Mouse (Mus musculus) intestine, embryonic 15.5 days (tissue): ENCODE measurements around the gene Ntf3. TPM values are rescaled to one million over a fixed set of nuclear protein-coding genes. Genes with fewer than 3 reads are reported as not detected.

Source experiments
- ATAC-seq: fragments of 200-750 bp; cut with Nextera tagmentation; 2 replicates; pipeline ENCODE4 v1.8.0; 2017; ENCODE audit warnings: moderate TSS enrichment, moderate library complexity
- H3K27ac ChIP-seq: fragments of 300-500 bp; sonication (generic); 2 replicates; pipeline ENCODE4 v1.5.1; 2015; ENCODE audit warnings: mild to moderate bottlenecking, inconsistent platforms
- H3K27me3 ChIP-seq: fragments of 300-500 bp; sonication (generic); replicated peaks from 2 replicates; pipeline ENCODE4 v1.6.1; 2015; ENCODE audit warnings: inconsistent platforms
- H3K36me3 ChIP-seq: fragments of 300-500 bp; sonication (generic); 2 replicates; pipeline ENCODE4 v1.6.1; 2015; ENCODE audit warnings: inconsistent platforms
- H3K4me1 ChIP-seq: fragments of 300-500 bp; sonication (generic); replicated peaks from 2 replicates; pipeline ENCODE4 v1.6.1; 2015; ENCODE audit warnings: inconsistent platforms
- H3K4me2 ChIP-seq: fragments of 300-500 bp; sonication (generic); replicated peaks from 2 replicates; pipeline ENCODE4 v1.6.1; 2015; ENCODE audit warnings: mild to moderate bottlenecking, inconsistent platforms
- H3K4me3 ChIP-seq: fragments of 300-500 bp; sonication (generic); replicated peaks from 2 replicates; pipeline ENCODE4 v1.5.1; 2015; ENCODE audit warnings: inconsistent platforms
- H3K9ac ChIP-seq: fragments of 300-500 bp; sonication (generic); 2 replicates; pipeline ENCODE4 v1.6.1; 2015; ENCODE audit warnings: inconsistent platforms
- H3K9me3 ChIP-seq: fragments of 300-500 bp; sonication (generic); 2 replicates; pipeline ENCODE4 v1.6.1; 2016; ENCODE audit warnings: inconsistent platforms
- WGBS: fragments of 180-500 bp; shearing (Covaris S2); methylation state at CpG from one replicate; pipeline ENCODE4 v1.1.7; 2015; 5-methylcytosine and 5-hydroxymethylcytosine counted together
- polyA plus RNA-seq: library from polyadenylated mRNA; unstranded; fragments of >200 nt; fragmentation: Nextera tagmentation; extraction: Ambion mirVana; gene quantifications from 2 replicates; pipeline ENCODE4 v1.2.1, GENCODE M21; 2015

The Ntf3 gene
- polyA plus RNA-seq, 1 experiment from 2014 or later = 7.8 TPM

DNA sequence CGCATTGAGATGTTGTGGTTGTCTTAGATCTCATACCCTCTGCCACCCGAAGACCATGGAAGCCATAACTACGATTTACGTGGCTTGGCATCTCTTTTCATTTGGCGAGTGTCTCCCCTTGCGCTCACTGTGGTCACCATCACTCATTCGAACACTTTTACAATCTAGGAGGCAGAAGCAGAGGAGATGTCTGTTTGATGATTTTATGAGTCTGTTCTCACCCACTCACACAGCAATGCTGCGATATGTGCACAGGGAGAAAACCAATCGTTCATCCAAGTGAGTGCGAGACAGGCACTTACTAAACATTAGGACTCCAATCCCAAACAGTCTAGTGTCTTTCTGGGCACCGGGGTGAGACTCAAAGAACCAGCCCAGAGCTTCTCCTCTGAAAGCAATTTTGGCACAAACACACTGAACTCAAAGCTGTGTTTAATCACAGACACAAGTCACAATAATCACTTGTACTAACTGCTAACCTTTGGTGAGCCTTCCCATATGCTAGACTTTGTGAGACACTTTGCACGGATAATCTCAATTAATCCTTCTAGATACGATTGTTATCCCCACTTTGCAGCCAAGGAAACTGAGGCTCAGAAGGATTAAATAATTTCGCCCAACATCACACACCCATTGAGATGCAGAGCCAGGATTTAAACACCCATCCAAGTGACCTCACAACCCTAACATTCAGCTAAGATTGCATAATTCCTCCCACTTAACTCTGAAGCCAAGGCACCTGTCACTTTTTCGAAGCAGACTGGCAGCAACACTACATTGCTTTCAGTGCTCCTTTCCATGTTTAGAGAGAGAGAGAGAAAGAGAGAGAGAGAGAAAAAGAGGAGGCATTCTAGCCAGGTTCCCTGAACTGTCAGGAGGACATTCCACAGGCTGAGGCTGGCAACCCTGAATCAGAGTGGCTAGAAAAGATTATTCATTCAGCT lies 55.5 kb downstream of the Ntf3 start:
- peaks cover 20% of the 10 kb centered on the region for H3K4me1 ChIP-seq
- H3K27ac ChIP-seq = no peak overlapping the region
- no peak overlapping the region for H3K4me2 ChIP-seq
- no peak for ATAC-seq
- WGBS = 65% methylated on average over 15 of the region's 15 CpGs
- no peak overlapping the region for H3K4me3 ChIP-seq
- H3K27me3 ChIP-seq = no peaks in the 10 kb centered on the region
- no peaks in the 10 kb centered on the region for H3K9me3 ChIP-seq
- H3K36me3 ChIP-seq = no peaks in the 10 kb centered on the region
- H3K9ac ChIP-seq = no peak overlapping the region

DNA sequence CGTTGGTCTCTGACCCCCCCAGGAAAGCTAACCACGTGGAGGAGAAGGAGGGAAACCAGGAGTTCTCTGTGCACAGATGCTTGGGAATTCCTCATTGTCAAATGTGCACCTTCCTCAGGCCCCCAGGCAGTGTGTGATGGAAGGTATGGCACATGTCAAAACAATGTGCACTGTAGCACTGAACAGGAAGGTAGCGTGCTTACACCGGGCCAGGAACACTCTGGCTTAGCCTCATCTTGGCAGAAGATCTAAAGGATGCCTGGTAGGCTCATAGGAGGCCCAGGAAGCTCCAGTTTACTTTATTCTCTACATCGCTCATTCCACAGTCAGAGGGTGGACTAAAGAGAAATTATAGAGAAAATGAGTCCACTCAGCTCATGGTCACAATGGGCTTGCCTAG lies 57.5 kb downstream of the Ntf3 start:
- Histone ChIP-seq H3K27ac (no peak overlapping the region), H3K36me3 (no peaks in the 10 kb centered on the region), H3K4me1 (peaks cover 4% of the 10 kb centered on the region; the same call in 1 of the 2 replicates), H3K4me3 (no peak overlapping the region), H3K9me3 (no peaks in the 10 kb centered on the region), H3K27me3 (no peaks in the 10 kb centered on the region), H3K9ac (no peak overlapping the region), H3K4me2 (no peak overlapping the region)
- WGBS = 50% methylated on average over 5 of the region's 5 CpGs
- peak; percentile 49; the same call in 1 of the 2 replicates for ATAC-seq

DNA sequence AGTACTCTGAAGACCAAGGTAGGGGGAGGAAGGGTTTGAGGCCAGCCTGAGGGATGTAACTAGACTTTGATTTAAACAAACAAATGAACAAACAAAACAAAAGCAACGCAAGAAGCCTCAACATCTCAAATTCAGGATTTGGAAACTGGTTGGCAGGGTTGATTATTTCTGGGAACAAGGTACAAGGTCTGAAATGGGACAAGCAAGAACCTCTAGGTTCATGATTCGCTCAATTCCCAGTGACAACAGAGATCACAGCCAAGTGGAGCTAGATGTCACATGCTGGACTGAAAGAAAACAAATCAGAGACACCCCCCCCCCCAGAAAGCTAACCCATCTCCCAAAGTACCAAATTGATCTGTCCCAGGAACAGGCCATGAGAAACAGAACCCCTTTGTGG lies 57.9 kb downstream of the Ntf3 start:
- 84% methylated on average over 2 of the region's 2 CpGs for WGBS

DNA sequence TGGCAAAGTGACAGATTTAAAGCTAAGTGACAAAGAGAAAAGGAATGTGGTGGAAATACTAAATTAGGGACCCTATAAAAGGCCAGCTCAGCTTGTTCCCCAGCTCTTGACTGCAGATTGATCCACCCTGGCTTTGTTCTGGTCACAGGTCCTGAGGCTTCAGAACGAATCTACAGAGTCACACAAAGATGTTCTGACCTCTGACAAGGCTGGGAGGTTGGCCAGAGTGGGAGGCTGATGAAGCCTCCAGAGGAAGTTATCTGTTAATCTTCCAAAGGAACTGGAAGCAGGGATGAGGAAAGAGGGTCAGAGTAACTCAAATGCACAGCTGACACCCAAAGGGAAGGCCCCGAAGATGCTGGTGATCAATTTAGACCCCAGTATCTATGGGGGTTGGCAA lies 59.3 kb downstream of the Ntf3 start:
- 59% methylated on average over 2 of the region's 2 CpGs for WGBS
- no peak for ATAC-seq
- no peaks in the 10 kb centered on the region for H3K9me3 ChIP-seq

More for the DNA sequence above, 57.9 kb downstream of the Ntf3 start:
- Histone ChIP-seq H3K36me3 (no peaks in the 10 kb centered on the region), H3K9ac (no peak overlapping the region), H3K27me3 (no peaks in the 10 kb centered on the region), H3K27ac (no peak overlapping the region), H3K9me3 (no peaks in the 10 kb centered on the region), H3K4me3 (no peak overlapping the region), H3K4me2 (no peak overlapping the region), H3K4me1 (0 out of 2 replicates have a peak, but pooled peaks cover 3% of the 10 kb centered on the region)
- ATAC-seq = no peak

DNA sequence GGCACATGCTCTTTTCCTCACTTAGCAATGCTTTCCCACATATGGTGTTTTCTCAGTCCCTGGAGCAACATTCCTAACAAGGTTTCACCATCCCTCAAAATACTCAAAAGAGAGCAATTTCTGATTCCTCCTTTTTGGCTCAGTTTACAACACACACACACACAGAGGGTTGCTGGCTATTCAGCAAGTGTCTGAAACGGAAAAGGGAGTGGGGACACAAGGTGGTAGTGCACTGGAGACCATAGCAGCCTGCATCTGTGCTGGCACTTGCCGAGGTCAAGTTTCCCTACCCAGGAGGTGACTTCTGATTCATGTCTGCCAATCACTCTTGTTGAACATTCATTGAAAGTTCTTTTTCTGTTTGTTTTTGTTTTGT lies 59.9 kb downstream of the Ntf3 start:
- no peak overlapping the region for H3K9ac ChIP-seq
- ATAC-seq = no peak

More for the DNA sequence above, 59.3 kb downstream of the Ntf3 start:
- no peak overlapping the region for H3K9ac ChIP-seq
- no peaks in the 10 kb centered on the region for H3K36me3 ChIP-seq
- H3K27me3 ChIP-seq = no peaks in the 10 kb centered on the region
- no peak overlapping the region for H3K4me2 ChIP-seq
- H3K4me1 ChIP-seq = 0 out of 2 replicates have a peak, but pooled peaks cover 3% of the 10 kb centered on the region
- no peak overlapping the region for H3K4me3 ChIP-seq
- H3K27ac ChIP-seq = no peak overlapping the region

DNA sequence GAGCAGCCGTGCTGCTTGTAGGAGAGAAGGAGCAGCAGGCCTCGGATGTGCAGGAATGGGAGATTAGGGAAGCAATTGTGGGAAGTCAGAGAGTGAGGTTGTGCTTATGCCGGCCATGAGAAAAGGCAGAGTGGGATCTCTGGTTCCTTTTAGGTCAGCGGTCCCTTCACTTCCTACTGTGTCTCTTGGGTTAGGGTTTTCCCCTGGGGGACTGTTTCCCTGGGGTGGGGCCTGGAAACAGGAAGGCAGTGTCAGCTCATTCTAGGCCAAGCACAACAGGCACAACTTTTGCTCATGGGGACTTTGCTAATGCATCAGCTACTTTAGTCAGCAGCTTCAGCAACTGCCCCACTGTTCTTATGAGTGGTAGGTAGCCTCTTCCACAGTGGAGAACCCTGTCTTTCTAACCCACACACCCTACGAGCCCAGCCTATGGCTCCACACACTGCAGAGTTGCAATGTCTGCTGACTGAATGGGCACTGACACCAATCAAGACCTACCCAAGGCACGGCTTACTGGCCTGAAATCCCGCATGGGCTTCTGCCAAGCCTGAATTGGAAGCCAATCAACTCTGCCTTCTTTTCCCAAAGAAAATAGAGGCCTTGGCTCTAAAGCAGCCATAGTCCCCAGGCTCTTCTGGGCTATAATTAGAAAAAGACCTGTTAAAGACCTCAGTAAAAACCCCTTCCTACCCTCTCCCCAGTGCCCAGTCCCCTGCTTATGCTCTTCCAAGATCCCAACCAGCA lies 60.5 kb downstream of the Ntf3 start:
- WGBS = 85% methylated on average over 7 of the region's 7 CpGs

More for the DNA sequence above, 59.9 kb downstream of the Ntf3 start:
- no peak overlapping the region for H3K27ac ChIP-seq
- H3K4me3 ChIP-seq = no peak overlapping the region
- no peak overlapping the region for H3K4me2 ChIP-seq
- no peaks in the 10 kb centered on the region for H3K27me3 ChIP-seq
- 78% methylated on average over 2 of the region's 2 CpGs for WGBS
- 0 out of 2 replicates have a peak, but pooled peaks cover 3% of the 10 kb centered on the region for H3K4me1 ChIP-seq
- H3K9me3 ChIP-seq = no peaks in the 10 kb centered on the region
- H3K36me3 ChIP-seq = no peaks in the 10 kb centered on the region

DNA sequence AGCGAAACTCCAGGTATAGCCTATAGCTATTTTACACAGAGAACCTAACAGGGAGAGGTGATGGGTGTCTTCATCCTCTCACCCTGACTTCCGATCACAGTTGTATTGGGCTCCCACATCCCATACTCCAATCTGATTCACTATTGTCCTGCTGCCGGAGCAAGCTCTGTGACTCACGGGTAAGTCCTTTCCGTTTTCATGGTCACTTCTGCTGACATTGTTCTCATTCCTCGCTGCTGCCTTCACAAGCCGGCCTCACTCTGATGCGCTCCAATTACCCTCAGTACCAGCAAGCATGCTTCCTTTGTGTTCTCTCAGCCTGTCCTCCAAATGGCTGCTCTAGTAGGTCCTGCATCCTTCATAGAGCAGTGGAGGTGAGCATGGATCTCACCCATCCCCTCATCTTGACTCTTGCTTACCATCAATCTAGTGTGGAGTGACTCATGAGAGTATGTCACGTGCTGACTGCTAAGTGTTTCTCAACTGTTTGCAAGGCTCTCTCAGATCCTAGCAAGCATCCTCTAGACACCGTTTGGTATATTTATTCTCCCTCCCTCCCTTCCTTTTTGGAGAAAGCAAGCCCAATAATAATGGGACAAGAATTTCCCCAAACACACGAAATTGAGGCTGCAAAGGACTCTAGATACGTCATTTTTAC lies 61.5 kb downstream of the Ntf3 start:
- Histone ChIP-seq H3K36me3 (no peaks in the 10 kb centered on the region), H3K4me2 (no peak overlapping the region), H3K4me1 (0 out of 2 replicates have a peak, but pooled peaks cover 3% of the 10 kb centered on the region), H3K9ac (no peak overlapping the region), H3K4me3 (no peak overlapping the region), H3K27me3 (no peaks in the 10 kb centered on the region), H3K9me3 (no peaks in the 10 kb centered on the region), H3K27ac (no peak overlapping the region)
- no peak for ATAC-seq
- WGBS = 79% methylated on average over 12 of the region's 12 CpGs

More for the DNA sequence above, 60.5 kb downstream of the Ntf3 start:
- H3K27ac ChIP-seq = no peak overlapping the region
- ATAC-seq = no peak
- no peaks in the 10 kb centered on the region for H3K36me3 ChIP-seq
- 0 out of 2 replicates have a peak, but pooled peaks cover 3% of the 10 kb centered on the region for H3K4me1 ChIP-seq
- H3K4me2 ChIP-seq = no peak overlapping the region
- no peak overlapping the region for H3K9ac ChIP-seq
- H3K27me3 ChIP-seq = no peaks in the 10 kb centered on the region
- H3K4me3 ChIP-seq = no peak overlapping the region
- no peaks in the 10 kb centered on the region for H3K9me3 ChIP-seq

DNA sequence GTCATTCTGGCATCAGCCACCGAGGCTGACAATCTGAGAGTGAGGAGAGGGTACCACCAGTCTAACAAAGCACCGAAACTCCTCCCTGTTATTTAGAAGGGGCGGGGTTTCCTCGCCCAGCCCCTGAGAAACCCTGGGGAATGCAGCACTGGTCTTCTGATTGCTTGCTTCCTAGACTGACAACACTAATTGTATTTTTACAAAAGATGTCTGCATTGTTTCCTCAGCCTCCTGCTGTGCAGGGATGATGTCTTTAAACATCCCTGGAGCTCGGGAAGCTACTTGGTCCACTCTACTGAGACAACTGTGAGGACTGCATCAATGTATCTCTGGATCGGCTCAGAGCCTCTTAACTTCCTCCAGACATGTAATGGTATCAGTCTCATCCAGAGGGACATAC lies 64.1 kb downstream of the Ntf3 start:
- H3K4me2 ChIP-seq = no peak overlapping the region
- H3K9ac ChIP-seq = no peak overlapping the region
- no peak for ATAC-seq
- H3K27ac ChIP-seq = no peak overlapping the region
- no peaks in the 10 kb centered on the region for H3K36me3 ChIP-seq
- H3K4me1 ChIP-seq = no peaks in the 10 kb centered on the region
- H3K4me3 ChIP-seq = no peak overlapping the region
- H3K27me3 ChIP-seq = no peaks in the 10 kb centered on the region
- no peaks in the 10 kb centered on the region for H3K9me3 ChIP-seq
- 78% methylated on average over 6 of the region's 6 CpGs for WGBS

DNA sequence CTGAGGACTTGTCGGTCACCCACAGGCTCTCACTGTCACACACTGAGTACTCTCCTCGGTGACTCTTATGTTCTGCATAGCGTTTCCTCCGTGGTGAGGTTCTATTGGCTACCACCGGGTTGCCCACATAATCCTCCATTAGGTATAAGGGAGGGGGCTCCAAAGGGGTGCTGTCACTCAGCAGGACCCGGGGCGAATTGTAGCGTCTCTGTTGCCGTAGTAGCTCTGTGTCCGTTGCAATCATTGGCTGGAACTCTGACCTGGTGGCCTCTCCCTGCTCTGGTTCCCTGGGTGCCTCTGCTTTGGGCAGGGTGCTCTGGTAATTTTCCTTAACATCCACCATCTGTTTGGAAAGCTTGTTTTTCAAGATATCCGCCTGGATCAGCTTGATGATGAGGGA lies 64.7 kb downstream of the Ntf3 start:
- 91% methylated on average over 11 of the region's 11 CpGs for WGBS
- H3K4me2 ChIP-seq = no peak overlapping the region
- no peak for ATAC-seq
- H3K4me3 ChIP-seq = no peak overlapping the region
- no peak overlapping the region for H3K27ac ChIP-seq
- H3K9ac ChIP-seq = no peak overlapping the region
- no peaks in the 10 kb centered on the region for H3K36me3 ChIP-seq
- no peaks in the 10 kb centered on the region for H3K27me3 ChIP-seq
- no peaks in the 10 kb centered on the region for H3K9me3 ChIP-seq
- H3K4me1 ChIP-seq = no peaks in the 10 kb centered on the region

DNA sequence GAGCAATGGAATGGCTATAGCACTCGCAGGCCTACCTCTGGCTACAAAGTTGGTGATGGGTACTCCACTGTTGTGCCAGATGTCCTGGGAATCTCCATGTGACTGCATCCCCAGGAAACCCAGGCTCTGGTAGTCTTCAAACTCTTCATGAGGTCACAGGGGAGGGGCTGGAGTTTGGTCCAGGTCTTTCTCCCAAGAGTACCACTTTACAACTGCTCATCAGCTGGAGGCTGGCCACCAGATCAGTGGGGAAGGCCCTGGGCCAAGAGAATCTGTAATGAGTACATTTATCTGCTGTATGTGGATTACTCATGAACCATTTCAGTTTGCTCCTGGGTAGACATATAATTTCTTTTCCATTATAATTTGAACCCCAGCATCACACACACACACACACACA lies 66.1 kb downstream of the Ntf3 start:
- Histone ChIP-seq H3K9ac (no peak overlapping the region), H3K4me3 (no peak overlapping the region), H3K27me3 (no peaks in the 10 kb centered on the region), H3K4me2 (no peak overlapping the region), H3K9me3 (no peaks in the 10 kb centered on the region), H3K4me1 (no peaks in the 10 kb centered on the region), H3K36me3 (no peaks in the 10 kb centered on the region), H3K27ac (no peak overlapping the region)
- 98% methylated on average over 1 of the region's 1 CpGs for WGBS
- no peak for ATAC-seq

DNA sequence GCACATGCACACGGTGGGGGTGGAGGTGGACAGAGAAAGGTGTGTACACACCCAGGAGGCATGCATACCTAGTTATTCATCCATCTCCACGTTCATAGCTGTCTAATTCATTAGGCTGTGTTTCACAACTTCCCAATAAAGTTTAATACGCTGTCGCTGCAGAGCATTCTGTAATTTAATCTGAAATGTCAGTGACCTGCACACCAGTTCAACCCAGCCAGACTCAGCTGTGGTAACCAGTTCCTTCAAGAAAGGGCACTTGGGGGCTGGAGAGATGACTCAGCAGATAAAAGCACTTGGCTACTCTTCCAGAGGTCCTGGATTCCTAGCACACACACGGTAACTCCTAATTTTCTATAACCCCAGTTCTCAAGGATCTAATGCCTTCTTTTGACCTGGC lies 69.2 kb downstream of the Ntf3 start:
- H3K27ac ChIP-seq = no peak overlapping the region
- H3K36me3 ChIP-seq = no peaks in the 10 kb centered on the region
- no peak overlapping the region for H3K4me3 ChIP-seq
- no peaks in the 10 kb centered on the region for H3K27me3 ChIP-seq
- H3K4me2 ChIP-seq = no peak overlapping the region
- ATAC-seq = no peak
- 0 out of 2 replicates have a peak, but pooled peaks cover 2% of the 10 kb centered on the region for H3K4me1 ChIP-seq
- 80% methylated on average over 5 of the region's 5 CpGs for WGBS
- no peak overlapping the region for H3K9ac ChIP-seq
- no peaks in the 10 kb centered on the region for H3K9me3 ChIP-seq

DNA sequence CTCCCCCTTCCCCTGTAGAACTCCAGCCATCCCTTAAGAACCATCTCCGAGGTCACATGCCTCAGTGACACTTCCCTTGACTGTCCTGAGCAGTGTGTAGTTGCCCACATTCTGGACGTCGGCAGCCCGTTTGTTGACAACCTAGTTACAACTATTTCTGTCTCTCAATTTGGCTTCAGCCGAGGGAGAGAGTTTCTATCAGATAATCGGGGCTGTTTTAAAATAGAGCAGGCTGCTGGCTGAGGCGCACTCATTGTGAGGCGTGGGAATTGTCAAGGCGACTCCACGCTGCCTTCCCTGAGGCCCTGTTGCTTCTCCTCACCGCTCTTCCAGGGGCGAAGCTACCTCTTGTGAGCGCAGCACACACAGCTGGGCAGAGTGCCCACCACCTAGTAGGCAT lies 70.6 kb downstream of the Ntf3 start:
- H3K4me2 ChIP-seq = no peak overlapping the region
- H3K4me1 ChIP-seq = 0 out of 2 replicates have a peak, but pooled peaks cover 2% of the 10 kb centered on the region
- no peaks in the 10 kb centered on the region for H3K36me3 ChIP-seq
- ATAC-seq = no peak
- H3K9ac ChIP-seq = no peak overlapping the region
- H3K4me3 ChIP-seq = no peak overlapping the region
- 61% methylated on average over 13 of the region's 13 CpGs for WGBS
- H3K9me3 ChIP-seq = no peaks in the 10 kb centered on the region
- H3K27me3 ChIP-seq = no peaks in the 10 kb centered on the region
- H3K27ac ChIP-seq = 0 out of 2 replicates have a peak overlapping the region, but pooled peaks have one; percentile 1
